Mouse (Mus musculus): ENCODE measurements around the gene Nme7. TPM values are rescaled to one million over a fixed set of nuclear protein-coding genes. Genes with fewer than 3 reads are reported as not detected.

Gene Nme7
- 42.1 and 44.8 TPM in 2 replicates for polyA plus RNA-seq (2015; fragmentation: Nextera tagmentation; extraction: Ambion mirVana)

DNA sequence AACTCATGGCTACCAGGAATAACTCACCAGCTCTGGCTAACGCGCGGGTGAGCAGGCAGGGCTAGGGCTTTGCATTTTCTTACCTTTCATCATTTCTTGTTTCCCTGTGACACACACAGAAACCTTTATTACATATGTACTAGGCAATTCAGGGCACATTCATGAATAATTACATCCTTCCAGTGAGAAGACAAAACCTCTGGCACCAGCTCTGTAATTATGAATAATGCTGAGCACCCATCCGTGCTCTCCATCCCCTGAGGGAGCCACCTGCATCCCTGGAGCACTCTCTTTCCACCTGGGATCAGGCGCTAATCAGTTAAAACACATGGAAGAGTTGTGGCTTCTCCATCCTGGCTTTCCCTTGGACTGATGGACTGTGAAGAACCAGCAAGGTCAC lies at the start of gene Nme7:
Gene Nme7, plus strand, starts transcription at position 301 of the 400 bp plus-strand sequence.
- 75% methylated on average over 5 of the region's 5 CpGs for whole genome bisulfite sequencing
- ATAC-seq = no peak
- Histone ChIP-seq H3K9ac (no peak within 1 kb of the TSS), H3K4me3 (no peak within 1 kb of the TSS), H3K27ac (no peak within 1 kb of the TSS), H3K4me2 (no peak within 1 kb of the TSS), H3K9me3 (replicated peaks) (no peaks in the 10 kb centered on the region), H3K4me1 (peaks cover 21% of the 10 kb centered on the region), H3K27me3 (no peaks in the 10 kb centered on the region), H3K36me3 (ENCODE audit: poor library complexity, severe bottlenecking) (peaks cover 38% of the 10 kb centered on the region)

DNA sequence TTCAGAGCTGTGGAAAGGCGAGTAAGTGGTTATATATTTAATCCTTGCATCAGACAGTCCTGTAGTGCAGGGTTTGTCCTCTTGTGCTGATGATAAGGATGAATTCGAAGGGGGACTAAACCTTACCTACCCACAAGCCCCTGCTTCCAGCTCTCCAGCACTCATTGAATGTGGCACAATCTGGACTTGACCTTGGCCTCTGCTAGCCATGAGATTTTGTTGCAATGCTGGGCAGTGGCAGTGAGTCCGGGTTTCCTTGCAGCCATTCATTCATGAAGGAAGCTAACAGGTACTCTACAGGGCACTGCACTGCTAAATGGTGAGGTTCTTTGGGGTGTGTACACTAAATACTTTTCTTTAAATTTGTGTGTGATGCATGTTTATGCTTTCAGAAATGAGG lies 49.1 kb upstream of the Nme7 start:
- Histone ChIP-seq H3K9me3 (replicated peaks) (no peaks in the 10 kb centered on the region), H3K27ac (no peak overlapping the region), H3K27me3 (no peaks in the 10 kb centered on the region), H3K4me3 (no peak overlapping the region), H3K36me3 (ENCODE audit: poor library complexity, severe bottlenecking) (peaks cover 9% of the 10 kb centered on the region; the same call in 1 of the 2 replicates), H3K4me1 (peaks cover 13% of the 10 kb centered on the region), H3K9ac (no peak overlapping the region), H3K4me2 (no peak overlapping the region)
- WGBS = 80% methylated on average over 3 of the region's 3 CpGs
- ATAC-seq = no peak

GRCm38 (mm10) chr1:164260171-164261028 lies 43.5 kb upstream of the Nme7 start:
- 88% methylated on average over 16 of the region's 16 CpGs for WGBS
- no peaks in the 10 kb centered on the region for H3K27me3 ChIP-seq
- no peak overlapping the region for H3K4me3 ChIP-seq
- no peak overlapping the region for H3K4me2 ChIP-seq
- peaks cover 30% of the 10 kb centered on the region for H3K36me3 ChIP-seq (ENCODE audit: poor library complexity, severe bottlenecking)
- no peak overlapping the region for H3K27ac ChIP-seq
- no peak for ATAC-seq
- no peak overlapping the region for H3K9ac ChIP-seq
- H3K9me3 ChIP-seq (replicated peaks) = no peaks in the 10 kb centered on the region
- no peaks in the 10 kb centered on the region for H3K4me1 ChIP-seq

- ATAC-seq = peak; percentile 38; the same call in 1 of the 2 replicates
- Histone ChIP-seq H3K27ac (no peak overlapping the region), H3K36me3 (ENCODE audit: poor library complexity, severe bottlenecking) (peaks cover 30% of the 10 kb centered on the region), H3K4me1 (no peaks in the 10 kb centered on the region), H3K9ac (no peak overlapping the region), H3K27me3 (no peaks in the 10 kb centered on the region), H3K4me3 (no peak overlapping the region), H3K9me3 (replicated peaks) (no peaks in the 10 kb centered on the region), H3K4me2 (no peak overlapping the region)
- WGBS = 93% methylated on average over 7 of the region's 7 CpGs
Measured at GRCm38 (mm10) chr1:164261553-164261952, 42.4 kb upstream of the Nme7 start.

DNA sequence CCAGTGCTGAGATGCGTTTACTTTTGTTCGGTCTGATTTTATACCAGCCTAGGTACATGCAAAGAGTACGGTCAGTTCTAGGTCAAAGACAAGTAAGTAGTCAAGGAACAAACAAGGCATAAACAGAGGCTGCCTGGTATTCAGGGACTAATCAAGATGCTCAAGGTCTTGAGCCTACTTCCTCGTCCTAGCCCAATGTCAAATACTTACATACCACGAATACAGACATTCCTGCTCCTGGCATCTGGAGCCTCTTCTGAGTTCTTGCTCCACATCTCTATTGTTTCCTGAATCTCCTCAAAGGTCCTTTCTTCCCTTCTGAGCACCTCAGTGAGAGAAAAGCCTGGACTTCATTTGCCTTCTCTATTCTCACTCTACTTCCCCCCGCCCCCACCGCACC lies 33.0 kb upstream of the Nme7 start:
- Histone ChIP-seq H3K27me3 (no peaks in the 10 kb centered on the region), H3K4me3 (no peak overlapping the region), H3K4me2 (no peak overlapping the region), H3K4me1 (peaks cover 2% of the 10 kb centered on the region; the same call in 1 of the 2 replicates), H3K9me3 (replicated peaks) (no peaks in the 10 kb centered on the region), H3K36me3 (ENCODE audit: poor library complexity, severe bottlenecking) (no peaks in the 10 kb centered on the region), H3K27ac (no peak overlapping the region), H3K9ac (no peak overlapping the region)
- ATAC-seq = no peak
- WGBS = 88% methylated on average over 7 of the region's 7 CpGs

- no peaks in the 10 kb centered on the region for H3K9me3 ChIP-seq (replicated peaks)
- H3K4me1 ChIP-seq = peaks cover 4% of the 10 kb centered on the region; the same call in 1 of the 2 replicates
- H3K4me3 ChIP-seq = no peak overlapping the region
- H3K9ac ChIP-seq = no peak overlapping the region
- H3K27me3 ChIP-seq = no peaks in the 10 kb centered on the region
- no peak for ATAC-seq
- H3K4me2 ChIP-seq = no peak overlapping the region
- 84% methylated on average over 6 of the region's 6 CpGs for WGBS
- no peaks in the 10 kb centered on the region for H3K36me3 ChIP-seq (ENCODE audit: poor library complexity, severe bottlenecking)
- H3K27ac ChIP-seq = no peak overlapping the region
Measured at GRCm38 (mm10) chr1:164273659-164274058, 30.3 kb upstream of the Nme7 start.

- Histone ChIP-seq H3K27me3 (no peaks in the 10 kb centered on the region), H3K27ac (peak within 1 kb of the TSS; percentile 59), H3K9ac (peak within 1 kb of the TSS; percentile 74), H3K4me1 (peaks cover 4% of the 10 kb centered on the region; the same call in 1 of the 2 replicates), H3K4me2 (peak within 1 kb of the TSS; percentile 86), H3K9me3 (replicated peaks) (no peaks in the 10 kb centered on the region), H3K4me3 (peak within 1 kb of the TSS; percentile 66), H3K36me3 (ENCODE audit: poor library complexity, severe bottlenecking) (0 out of 2 replicates have a peak, but pooled peaks cover 2% of the 10 kb centered on the region)
- under 1% methylated on average over 31 of the region's 31 CpGs for WGBS
- ATAC-seq = peak; percentile 99
Measured at GRCm38 (mm10) chr1:164275455-164275954, 28.4 kb upstream of the Nme7 start, which contains the start of gene Ccdc181. Ccdc181 (plus strand) TSS chr1:164275585.

DNA sequence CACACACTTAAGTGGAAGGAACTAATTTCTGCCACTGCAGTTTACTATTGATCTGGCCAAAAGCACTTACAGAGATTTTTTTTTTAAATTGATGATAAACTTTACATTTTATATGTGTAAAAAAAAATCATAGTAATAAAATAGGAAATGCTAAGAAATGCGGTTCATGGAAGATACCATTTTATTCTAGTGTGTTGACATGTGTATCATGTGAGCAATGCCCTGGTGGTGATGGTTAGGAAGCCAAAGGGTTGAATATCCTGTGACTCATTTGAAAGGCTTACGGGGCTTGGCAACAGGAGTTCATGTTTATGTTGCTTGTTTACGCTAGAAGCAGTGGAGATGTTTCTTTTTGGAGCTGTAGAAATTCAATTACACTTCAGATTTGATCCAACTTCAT lies 27.4 kb upstream of the Nme7 start:
- 90% methylated on average over 3 of the region's 3 CpGs for WGBS

GRCm38 (mm10) chr1:164279332-164279731 lies 24.6 kb upstream of the Nme7 start:
- H3K4me2 ChIP-seq = no peak overlapping the region
- H3K9me3 ChIP-seq (replicated peaks) = no peaks in the 10 kb centered on the region
- no peaks in the 10 kb centered on the region for H3K27me3 ChIP-seq
- peaks cover 4% of the 10 kb centered on the region; the same call in 1 of the 2 replicates for H3K4me1 ChIP-seq
- peaks cover 14% of the 10 kb centered on the region; the same call in 1 of the 2 replicates for H3K36me3 ChIP-seq (ENCODE audit: poor library complexity, severe bottlenecking)
- no peak for ATAC-seq
- H3K27ac ChIP-seq = no peak overlapping the region
- no peak overlapping the region for H3K9ac ChIP-seq
- 61% methylated on average over 4 of the region's 4 CpGs for WGBS
- H3K4me3 ChIP-seq = no peak overlapping the region

More for the DNA sequence above, 27.4 kb upstream of the Nme7 start:
- Histone ChIP-seq H3K4me1 (peaks cover 4% of the 10 kb centered on the region; the same call in 1 of the 2 replicates), H3K36me3 (ENCODE audit: poor library complexity, severe bottlenecking) (0 out of 2 replicates have a peak, but pooled peaks cover 5% of the 10 kb centered on the region), H3K9me3 (replicated peaks) (no peaks in the 10 kb centered on the region), H3K4me3 (no peak overlapping the region), H3K27ac (no peak overlapping the region), H3K9ac (no peak overlapping the region), H3K27me3 (no peaks in the 10 kb centered on the region), H3K4me2 (no peak overlapping the region)
- no peak for ATAC-seq

GRCm38 (mm10) chr1:164284007-164284406 lies 19.9 kb upstream of the Nme7 start:
- WGBS = 96% methylated on average over 3 of the region's 3 CpGs
- no peaks in the 10 kb centered on the region for H3K27me3 ChIP-seq

GRCm38 (mm10) chr1:164287406-164287805 lies 16.5 kb upstream of the Nme7 start:
- no peak overlapping the region for H3K27ac ChIP-seq
- WGBS = 61% methylated on average over 15 of the region's 15 CpGs
- H3K9me3 ChIP-seq (replicated peaks) = no peaks in the 10 kb centered on the region
- H3K36me3 ChIP-seq (ENCODE audit: poor library complexity, severe bottlenecking) = peaks cover 27% of the 10 kb centered on the region
- H3K9ac ChIP-seq = no peak overlapping the region
- no peak overlapping the region for H3K4me3 ChIP-seq
- no peaks in the 10 kb centered on the region for H3K27me3 ChIP-seq
- H3K4me2 ChIP-seq = no peak overlapping the region
- no peaks in the 10 kb centered on the region for H3K4me1 ChIP-seq
- ATAC-seq = peak; percentile 16; the same call in 1 of the 2 replicates

More at GRCm38 (mm10) chr1:164284007-164284406, 19.9 kb upstream of the Nme7 start:
- Histone ChIP-seq H3K27ac (no peak overlapping the region), H3K36me3 (ENCODE audit: poor library complexity, severe bottlenecking) (peaks cover 19% of the 10 kb centered on the region; the same call in 1 of the 2 replicates), H3K4me1 (no peaks in the 10 kb centered on the region), H3K9me3 (replicated peaks) (no peaks in the 10 kb centered on the region), H3K4me3 (no peak overlapping the region), H3K9ac (no peak overlapping the region), H3K4me2 (no peak overlapping the region)
- no peak for ATAC-seq

DNA sequence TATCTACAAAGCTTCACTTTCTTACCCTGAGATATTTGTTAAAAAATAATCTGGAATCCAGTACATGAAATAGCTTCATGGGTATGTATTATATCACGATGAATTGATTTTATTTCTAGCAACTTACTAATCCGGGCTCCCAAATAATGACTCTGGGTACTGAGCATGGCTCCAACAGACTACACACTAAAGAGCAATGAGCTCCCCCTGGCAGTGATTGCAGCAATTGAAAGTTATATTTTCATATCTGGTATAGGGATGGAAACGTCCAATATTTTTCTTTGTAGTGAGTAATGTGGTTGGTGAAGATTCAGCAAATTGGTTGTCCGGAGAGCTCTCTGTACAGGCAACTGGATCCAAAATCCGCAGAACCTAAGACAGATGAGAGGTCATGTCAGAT lies 11.9 kb upstream of the Nme7 start:
- H3K4me2 ChIP-seq = no peak overlapping the region
- H3K27ac ChIP-seq = no peak overlapping the region
- no peak overlapping the region for H3K4me3 ChIP-seq
- H3K4me1 ChIP-seq = no peaks in the 10 kb centered on the region
- WGBS = 94% methylated on average over 5 of the region's 5 CpGs
- no peaks in the 10 kb centered on the region for H3K27me3 ChIP-seq
- no peak for ATAC-seq
- no peaks in the 10 kb centered on the region for H3K9me3 ChIP-seq (replicated peaks)
- H3K36me3 ChIP-seq (ENCODE audit: poor library complexity, severe bottlenecking) = peaks cover 56% of the 10 kb centered on the region
- H3K9ac ChIP-seq = no peak overlapping the region

Data from forebrain, embryonic 13.5 days (tissue).